Mouse (Mus musculus) hindbrain, embryonic 11.5 days (tissue): ENCODE measurements around the gene Slc12a7. TPM values are rescaled to one million over a fixed set of nuclear protein-coding genes. Genes with fewer than 3 reads are reported as not detected.
A peak's percentile ranks its signal among the peaks of the same experiment; 100 is the strongest.

Source experiments
- ATAC-seq: fragments of 200-750 bp; cut with Nextera tagmentation; 2 replicates; pipeline ENCODE4 v1.8.0; 2017; ENCODE audit warnings: mild to moderate bottlenecking, moderate TSS enrichment, moderate library complexity; ENCODE audit not compliant: low FRiP score
- DNase-seq: peaks from one replicate; pipeline ENCODE4 v3.0.0-alpha.2; 2015; ENCODE audit warnings: low spot score
- H3K27ac ChIP-seq: fragments of 300-500 bp; sonication (generic); 2 replicates; pipeline ENCODE4 v1.5.1; 2014; ENCODE audit warnings: mild to moderate bottlenecking, low read depth, low read length
- H3K27me3 ChIP-seq: fragments of 300-500 bp; sonication (generic); 2 replicates; pipeline ENCODE4 v1.6.1; 2014; ENCODE audit warnings: mild to moderate bottlenecking, low read length, moderate library complexity, mixed read lengths; ENCODE audit not compliant: control insufficient read depth, insufficient read depth
- H3K36me3 ChIP-seq: fragments of 300-500 bp; sonication (generic); 2 replicates; pipeline ENCODE4 v1.6.1; 2014; ENCODE audit warnings: mild to moderate bottlenecking, low read length, moderate library complexity, mixed read lengths; ENCODE audit not compliant: control insufficient read depth, insufficient read depth
- H3K4me1 ChIP-seq: fragments of 300-500 bp; sonication (generic); replicated peaks from 2 replicates; pipeline ENCODE4 v1.6.1; 2014; ENCODE audit warnings: low read length, mixed read lengths; ENCODE audit not compliant: control insufficient read depth, insufficient read depth
- H3K4me2 ChIP-seq: fragments of 300-500 bp; sonication (generic); replicated peaks from 2 replicates; pipeline ENCODE4 v1.6.1; 2014; ENCODE audit warnings: mild to moderate bottlenecking, low read depth, low read length
- H3K4me3 ChIP-seq: fragments of 300-500 bp; sonication (generic); 2 replicates; pipeline ENCODE4 v1.5.1; 2014; ENCODE audit warnings: low read depth, low read length
- H3K9ac ChIP-seq: fragments of 300-500 bp; sonication (generic); 2 replicates; pipeline ENCODE4 v1.6.1; 2014; ENCODE audit warnings: low read depth, low read length
- H3K9me3 ChIP-seq: fragments of 300-500 bp; sonication (generic); 2 replicates; pipeline ENCODE4 v1.6.1; 2016; ENCODE audit warnings: low read length; ENCODE audit not compliant: control insufficient read depth
- WGBS: fragments of 180-500 bp; shearing (Covaris S2); extraction: QIAGEN DNeasy Blood & Tissue Kit; methylation state at CpG from one replicate; pipeline ENCODE4 v1.1.7; 2014; 5-methylcytosine and 5-hydroxymethylcytosine counted together
- polyA plus RNA-seq: library from polyadenylated mRNA; unstranded; fragments of >200 nt; fragmentation: Nextera tagmentation; extraction: Ambion mirVana; gene quantifications from 2 replicates; pipeline ENCODE4 v1.2.1, GENCODE M21; 2014

The Slc12a7 gene
- polyA plus RNA-seq, 1 experiment from 2014 or later, result 34.2 TPM

GRCm38 (mm10) chr13:73742944-73743343, 10.1 kb downstream of the Slc12a7 start:
- Histone ChIP-seq H3K27me3 (no peaks in the 10 kb centered on the region), H3K4me3 (no peak overlapping the region), H3K9me3 (no peaks in the 10 kb centered on the region), H3K4me1 (no peaks in the 10 kb centered on the region; the same call in 1 of the 2 replicates), H3K27ac (no peak overlapping the region), H3K4me2 (no peak overlapping the region), H3K9ac (no peak overlapping the region), H3K36me3 (no peaks in the 10 kb centered on the region)
- WGBS, result 42% methylated on average over 4 of the region's 4 CpGs
- peak; percentile 35 for DNase-seq
- peak; percentile 84 for ATAC-seq

GRCm38 (mm10) chr13:73743662-73744061, 10.8 kb downstream of the Slc12a7 start:
- Histone ChIP-seq H3K27ac (no peak overlapping the region), H3K27me3 (no peaks in the 10 kb centered on the region), H3K4me2 (no peak overlapping the region), H3K36me3 (no peaks in the 10 kb centered on the region), H3K4me1 (no peaks in the 10 kb centered on the region; the same call in 1 of the 2 replicates), H3K4me3 (no peak overlapping the region), H3K9ac (no peak overlapping the region), H3K9me3 (no peaks in the 10 kb centered on the region)
- 85% methylated on average over 3 of the region's 3 CpGs for WGBS
- no peak for DNase-seq
- no peak for ATAC-seq

GRCm38 (mm10) chr13:73748663-73749440, 16.0 kb downstream of the Slc12a7 start:
- ATAC-seq, result no peak
- Histone ChIP-seq H3K9me3 (no peaks in the 10 kb centered on the region), H3K27ac (no peak overlapping the region), H3K27me3 (no peaks in the 10 kb centered on the region), H3K4me2 (no peak overlapping the region), H3K9ac (no peak overlapping the region), H3K4me1 (peaks cover 5% of the 10 kb centered on the region; the same call in 1 of the 2 replicates), H3K36me3 (no peaks in the 10 kb centered on the region), H3K4me3 (no peak overlapping the region)
- no peak for DNase-seq
- WGBS, result 38% methylated on average over 15 of the region's 15 CpGs

- WGBS, result 72% methylated on average over 6 of the region's 6 CpGs
- Histone ChIP-seq H3K4me1 (peaks cover 5% of the 10 kb centered on the region; the same call in 1 of the 2 replicates), H3K4me2 (no peak overlapping the region), H3K9ac (no peak overlapping the region), H3K4me3 (no peak overlapping the region), H3K27me3 (no peaks in the 10 kb centered on the region), H3K36me3 (no peaks in the 10 kb centered on the region), H3K27ac (no peak overlapping the region), H3K9me3 (no peaks in the 10 kb centered on the region)
- ATAC-seq, result no peak
- DNase-seq, result no peak
These were observed 17.5 kb downstream of the Slc12a7 start for GRCm38 (mm10) chr13:73750435-73750834.

GRCm38 (mm10) chr13:73751284-73751683, 18.4 kb downstream of the Slc12a7 start:
- Histone ChIP-seq H3K4me3 (no peak overlapping the region), H3K4me1 (peaks cover 5% of the 10 kb centered on the region; the same call in 1 of the 2 replicates), H3K4me2 (no peak overlapping the region), H3K9me3 (no peaks in the 10 kb centered on the region), H3K9ac (no peak overlapping the region), H3K27me3 (no peaks in the 10 kb centered on the region), H3K36me3 (no peaks in the 10 kb centered on the region), H3K27ac (no peak overlapping the region)
- DNase-seq (no peak), ATAC-seq (no peak)
- WGBS, result 92% methylated on average over 3 of the region's 3 CpGs

- Histone ChIP-seq H3K4me2 (no peak overlapping the region), H3K9me3 (no peaks in the 10 kb centered on the region), H3K9ac (no peak overlapping the region), H3K36me3 (no peaks in the 10 kb centered on the region), H3K27ac (no peak overlapping the region), H3K4me3 (no peak overlapping the region), H3K27me3 (no peaks in the 10 kb centered on the region), H3K4me1 (no peaks in the 10 kb centered on the region)
- ATAC-seq (no peak), DNase-seq (no peak)
- WGBS, result 65% methylated on average over 3 of the region's 3 CpGs
These were observed 22.9 kb downstream of the Slc12a7 start for GRCm38 (mm10) chr13:73755809-73756208.

- Histone ChIP-seq H3K9ac (no peak overlapping the region), H3K4me1 (no peaks in the 10 kb centered on the region), H3K27me3 (no peaks in the 10 kb centered on the region), H3K36me3 (no peaks in the 10 kb centered on the region), H3K4me2 (no peak overlapping the region), H3K9me3 (no peaks in the 10 kb centered on the region), H3K4me3 (no peak overlapping the region), H3K27ac (no peak overlapping the region)
- 69% methylated on average over 2 of the region's 2 CpGs for WGBS
- no peak for DNase-seq
- ATAC-seq, result no peak
These were observed 24.0 kb downstream of the Slc12a7 start for GRCm38 (mm10) chr13:73756916-73757315.

GRCm38 (mm10) chr13:73757362-73757761, 24.5 kb downstream of the Slc12a7 start:
- Histone ChIP-seq H3K4me1 (no peaks in the 10 kb centered on the region), H3K36me3 (no peaks in the 10 kb centered on the region), H3K9ac (no peak overlapping the region), H3K4me2 (no peak overlapping the region), H3K27me3 (no peaks in the 10 kb centered on the region), H3K4me3 (no peak overlapping the region), H3K27ac (no peak overlapping the region), H3K9me3 (no peaks in the 10 kb centered on the region)
- DNase-seq, result no peak
- no peak for ATAC-seq

- DNase-seq (no peak), ATAC-seq (no peak)
- no peaks in the 10 kb centered on the region for H3K36me3 ChIP-seq
- H3K27me3 ChIP-seq, result no peaks in the 10 kb centered on the region
- no peak overlapping the region for H3K9ac ChIP-seq
- WGBS, result 83% methylated on average over 3 of the region's 3 CpGs
- H3K4me2 ChIP-seq, result no peak overlapping the region
- no peaks in the 10 kb centered on the region for H3K9me3 ChIP-seq
- H3K4me1 ChIP-seq, result no peaks in the 10 kb centered on the region
- no peak overlapping the region for H3K27ac ChIP-seq
- H3K4me3 ChIP-seq, result no peak overlapping the region
These were observed 26.7 kb downstream of the Slc12a7 start for GRCm38 (mm10) chr13:73759596-73759995.
